Mouse (Mus musculus): ENCODE measurements around the gene Gm3633.
"Not testable (repeated sequence)": the region's sequence is repeated elsewhere in the genome, so short reads cannot be mapped to it uniquely, and the experiment has no call there.

Gm3633 gene

DNA sequence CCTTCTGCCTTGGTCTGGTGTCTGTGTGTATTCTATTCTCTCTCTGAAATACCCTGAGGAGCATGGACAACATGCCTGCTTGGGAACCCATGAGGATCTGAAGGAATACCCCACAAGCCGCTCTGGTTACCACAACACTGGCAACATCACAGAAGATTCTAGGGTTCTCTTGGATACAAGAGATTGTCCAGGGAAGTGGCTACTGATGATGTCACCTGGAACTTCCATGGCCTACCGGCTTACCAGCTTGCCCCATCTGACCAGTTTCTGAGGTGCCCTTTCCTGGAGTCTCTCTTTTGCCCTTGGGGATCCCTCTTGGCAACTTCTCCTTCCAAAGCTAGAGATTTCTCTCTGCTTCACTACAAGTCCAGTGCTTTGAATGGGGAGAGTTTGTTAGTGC, at the start of gene Gm3633:
Gm3633 (minus strand) TSS at position 101 of the 400 bp plus-strand sequence.
- DNase-seq (ENCODE audit: low read depth) = not testable (repeated sequence)

DNA sequence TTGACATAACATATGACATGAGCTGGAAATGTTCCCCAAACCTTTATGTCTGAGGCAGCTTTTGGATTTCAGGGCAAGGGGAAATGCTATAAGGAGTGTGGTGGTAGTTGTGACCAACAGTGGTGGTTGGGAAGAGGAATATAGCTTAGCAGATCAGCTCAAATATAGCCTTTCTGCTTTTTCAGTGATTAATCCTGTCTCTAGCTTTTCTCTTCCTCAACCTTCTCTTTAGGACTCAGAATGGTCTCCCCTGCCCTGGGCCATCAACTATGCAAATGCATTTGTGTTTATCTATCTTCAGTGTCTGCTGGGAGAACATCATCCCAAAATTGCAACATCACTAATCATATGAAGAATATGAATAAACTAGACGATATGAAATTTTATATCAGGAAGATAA, 13.9 kb upstream of the Gm3633 start, which contains the start of gene Gm10378:
Gm10378 (plus strand) TSS at position 301 of the 400 bp plus-strand sequence.
- not testable (repeated sequence) for DNase-seq (ENCODE audit: low read depth)

- DNase-seq (ENCODE audit: low read depth) = not testable (repeated sequence)
Measured at GRCm38 (mm10) chr14:42599782-42600181, 41.9 kb downstream of the Gm3633 start, which contains the start of gene Gm17124. TSS of gene Gm17124 (minus strand) at chr14:42599882.
